Mouse (Mus musculus) bone marrow, adult 2 months (tissue): ENCODE measurements around the gene Ctla2b.
"Not testable (repeated sequence)": the region's sequence is repeated elsewhere in the genome, so short reads cannot be mapped to it uniquely, and the experiment has no call there.

Experiments used
- CTCF ChIP-seq: fragments of 200-500 bp; IDR thresholded peaks from 2 replicates; pipeline ENCODE4 v1.5.1; 2011; ENCODE audit warnings: low read length, control low read depth; ENCODE audit not compliant: control insufficient read depth, insufficient read depth
- POLR2A ChIP-seq: fragments of 200-500 bp; IDR thresholded peaks from 2 replicates; pipeline ENCODE4 v1.6.1; 2011; ENCODE audit warnings: low read depth, mild to moderate bottlenecking, control low read depth, low read length, borderline replicate concordance; ENCODE audit not compliant: control insufficient read depth

DNA sequence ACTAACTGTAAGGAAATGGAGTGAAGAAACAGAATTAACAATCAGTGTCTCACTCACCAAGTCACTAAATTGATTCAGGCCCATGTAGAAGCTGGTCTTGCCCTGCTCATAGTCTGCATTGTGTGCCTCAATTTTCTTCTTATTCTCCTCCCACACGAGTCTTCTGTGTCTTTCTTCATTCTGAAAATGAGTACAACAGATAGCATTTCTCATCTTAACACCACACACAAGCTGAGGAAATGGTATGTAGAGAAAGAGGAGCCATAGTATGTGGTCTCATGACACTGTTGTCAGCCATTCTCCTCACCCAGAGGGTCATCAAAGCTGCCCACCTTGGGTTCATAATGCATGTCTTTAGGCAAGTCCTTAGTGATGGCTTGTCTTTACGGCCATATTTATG, 38.2 kb upstream of the Ctla2b start, which contains the start of gene Gm49393:
- TF ChIP-seq CTCF, POLR2A: not testable (repeated sequence)
